Mouse (Mus musculus) heart, embryonic 16.5 days (tissue): ENCODE data around the gene Majin. TPM values are rescaled to one million over a fixed set of nuclear protein-coding genes. Genes with fewer than 3 reads are reported as not detected.

ENCODE experiments used
- ATAC-seq: fragments of 200-750 bp; cut with Nextera tagmentation; replicated peaks from 2 replicates; pipeline ENCODE4 v1.8.0; 2017; ENCODE audit warnings: moderate number of reproducible peaks; ENCODE audit not compliant: insufficient read depth, low FRiP score; ENCODE audit errors: extremely low read depth
- H3K27ac ChIP-seq: fragments of 300-500 bp; sonication (generic); 2 replicates; pipeline ENCODE4 v1.5.1; 2014; ENCODE audit warnings: mild to moderate bottlenecking, low read length, control low read depth, moderate library complexity
- H3K27me3 ChIP-seq: fragments of 300-500 bp; sonication (generic); 2 replicates; pipeline ENCODE4 v1.6.1; 2014; ENCODE audit warnings: low read length, mixed read lengths; ENCODE audit not compliant: control insufficient read depth, insufficient read depth
- H3K36me3 ChIP-seq: fragments of 300-500 bp; sonication (generic); 2 replicates; pipeline ENCODE4 v1.6.1; 2014; ENCODE audit not compliant: control insufficient read depth, insufficient read depth
- H3K4me1 ChIP-seq: fragments of 300-500 bp; sonication (generic); 2 replicates; pipeline ENCODE4 v1.6.1; 2014; ENCODE audit warnings: low read length, mixed read lengths; ENCODE audit not compliant: control insufficient read depth, insufficient read depth
- H3K4me2 ChIP-seq: fragments of 300-500 bp; sonication (generic); 2 replicates; pipeline ENCODE4 v1.6.1; 2014; ENCODE audit warnings: low read depth, mild to moderate bottlenecking, control low read depth, low read length
- H3K4me3 ChIP-seq: fragments of 300-500 bp; sonication (generic); 2 replicates; pipeline ENCODE4 v1.5.1; 2014; ENCODE audit warnings: mild to moderate bottlenecking, control low read depth, low read length
- H3K9ac ChIP-seq: fragments of 300-500 bp; sonication (generic); 2 replicates; pipeline ENCODE4 v1.6.1; 2014; ENCODE audit warnings: low read length, control low read depth
- H3K9me3 ChIP-seq: fragments of 300-500 bp; sonication (generic); replicated peaks from 2 replicates; pipeline ENCODE4 v1.6.1; 2016; ENCODE audit warnings: low read length; ENCODE audit not compliant: control insufficient read depth
- WGBS: fragments of 180-500 bp; shearing (Covaris S2); extraction: QIAGEN DNeasy Blood & Tissue Kit; methylation state at CpG from one replicate; pipeline ENCODE4 v1.1.7; 2014; 5-methylcytosine and 5-hydroxymethylcytosine counted together
- polyA plus RNA-seq: library from polyadenylated mRNA; unstranded; fragments of >200 nt; fragmentation: Nextera tagmentation; extraction: Ambion mirVana; gene quantifications from 2 replicates; pipeline ENCODE4 v1.2.1, GENCODE M21; 2015

Majin gene
- polyA plus RNA-seq, 1 experiment from 2014 or later: not detected

GRCm38 (mm10) chr19:6234337-6235083 is 50.3 kb downstream of the Majin start:
- no peak for ATAC-seq
- Histone ChIP-seq H3K27me3 (no peaks in the 10 kb centered on the region), H3K36me3 (peaks cover 14% of the 10 kb centered on the region; the same call in 1 of the 2 replicates), H3K27ac (no peak overlapping the region), H3K9me3 (no peaks in the 10 kb centered on the region), H3K4me1 (peaks cover 15% of the 10 kb centered on the region), H3K4me2 (peak overlapping the region; percentile 97), H3K4me3 (peak overlapping the region; percentile 79), H3K9ac (peak overlapping the region; percentile 86)
- WGBS: 59% methylated on average over 11 of the region's 11 CpGs

- Histone ChIP-seq H3K4me2 (peak within 1 kb of the TSS; percentile 97), H3K4me3 (peak within 1 kb of the TSS; percentile 79), H3K27ac (peak within 1 kb of the TSS; percentile 99), H3K9me3 (no peaks in the 10 kb centered on the region), H3K4me1 (peaks cover 15% of the 10 kb centered on the region), H3K9ac (peak within 1 kb of the TSS; percentile 86), H3K27me3 (no peaks in the 10 kb centered on the region), H3K36me3 (peaks cover 8% of the 10 kb centered on the region; the same call in 1 of the 2 replicates)
- 4% methylated on average over 48 of the region's 48 CpGs for WGBS
- peak; percentile 93 for ATAC-seq
These were observed 51.2 kb downstream of the Majin start, which contains the start of gene Ppp2r5b for GRCm38 (mm10) chr19:6235084-6236052. TSS of gene Ppp2r5b (minus strand) at chr19:6235872.

- Histone ChIP-seq H3K4me2 (peak overlapping the region; percentile 97), H3K4me1 (peaks cover 15% of the 10 kb centered on the region), H3K9ac (peak overlapping the region; percentile 86), H3K9me3 (no peaks in the 10 kb centered on the region), H3K4me3 (peak overlapping the region; percentile 79), H3K27ac (peak overlapping the region; percentile 99), H3K27me3 (no peaks in the 10 kb centered on the region), H3K36me3 (peaks cover 7% of the 10 kb centered on the region; the same call in 1 of the 2 replicates)
- WGBS: 0% methylated on average over 9 of the region's 9 CpGs
- ATAC-seq: peak; percentile 91
These were observed 51.9 kb downstream of the Majin start for GRCm38 (mm10) chr19:6236053-6236441.

DNA sequence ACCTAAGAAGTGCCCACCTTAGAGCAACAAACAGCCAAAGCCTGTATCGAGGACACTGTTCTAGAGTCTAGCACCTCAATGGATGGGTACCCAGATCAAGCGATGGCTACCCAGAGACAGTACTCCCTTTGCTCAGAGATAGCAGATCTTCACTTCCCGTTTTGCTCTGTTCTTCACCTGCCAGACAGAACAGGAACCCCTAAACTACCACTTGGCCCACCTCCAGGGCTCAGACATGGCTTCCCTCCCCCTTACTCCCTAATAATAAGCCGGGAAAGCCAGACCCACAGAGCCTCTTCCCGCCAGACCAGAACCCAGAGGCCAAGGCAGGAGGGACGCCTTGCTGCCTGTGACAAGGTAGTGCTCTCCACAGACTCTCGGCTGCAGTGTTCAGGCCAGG is 52.7 kb downstream of the Majin start:
- H3K36me3 ChIP-seq: peaks cover 4% of the 10 kb centered on the region; the same call in 1 of the 2 replicates
- no peak overlapping the region for H3K9ac ChIP-seq
- ATAC-seq: no peak
- WGBS: 73% methylated on average over 7 of the region's 7 CpGs
- H3K27ac ChIP-seq: no peak overlapping the region; the same call in 1 of the 2 replicates
- no peak overlapping the region for H3K4me2 ChIP-seq
- no peak overlapping the region for H3K4me3 ChIP-seq
- no peaks in the 10 kb centered on the region for H3K27me3 ChIP-seq
- peaks cover 15% of the 10 kb centered on the region for H3K4me1 ChIP-seq
- no peaks in the 10 kb centered on the region for H3K9me3 ChIP-seq

- Histone ChIP-seq H3K27me3 (no peaks in the 10 kb centered on the region), H3K27ac (no peak overlapping the region), H3K36me3 (0 out of 2 replicates have a peak, but pooled peaks cover 2% of the 10 kb centered on the region), H3K4me3 (no peak overlapping the region), H3K9me3 (no peaks in the 10 kb centered on the region), H3K4me1 (peaks cover 24% of the 10 kb centered on the region), H3K9ac (no peak overlapping the region), H3K4me2 (no peak overlapping the region)
- no peak for ATAC-seq
These were observed 54.6 kb downstream of the Majin start for GRCm38 (mm10) chr19:6238740-6239139.

- Histone ChIP-seq H3K4me1 (peaks cover 12% of the 10 kb centered on the region), H3K4me2 (no peak overlapping the region), H3K9me3 (no peaks in the 10 kb centered on the region), H3K36me3 (peaks cover 6% of the 10 kb centered on the region; the same call in 1 of the 2 replicates), H3K27me3 (no peaks in the 10 kb centered on the region), H3K9ac (no peak overlapping the region), H3K27ac (no peak overlapping the region), H3K4me3 (no peak overlapping the region)
- 21% methylated on average over 1 of the region's 1 CpGs for WGBS
- no peak for ATAC-seq
These were observed 55.9 kb downstream of the Majin start for GRCm38 (mm10) chr19:6240136-6240535.

GRCm38 (mm10) chr19:6240725-6241124 is 56.5 kb downstream of the Majin start:
- H3K27ac ChIP-seq: peak overlapping the region; percentile 52; the same call in 1 of the 2 replicates
- 34% methylated on average over 5 of the region's 5 CpGs for WGBS
- peaks cover 10% of the 10 kb centered on the region for H3K36me3 ChIP-seq
- H3K27me3 ChIP-seq: no peaks in the 10 kb centered on the region
- ATAC-seq: no peak
- no peak overlapping the region; the same call in 1 of the 2 replicates for H3K9ac ChIP-seq
- no peaks in the 10 kb centered on the region for H3K9me3 ChIP-seq
- peak overlapping the region; percentile 20 for H3K4me3 ChIP-seq
- peak overlapping the region; percentile 53 for H3K4me2 ChIP-seq
- H3K4me1 ChIP-seq: peaks cover 12% of the 10 kb centered on the region

- Histone ChIP-seq H3K9ac (peak within 1 kb of the TSS; percentile 96), H3K4me1 (peaks cover 9% of the 10 kb centered on the region), H3K27ac (peak within 1 kb of the TSS; percentile 80), H3K4me2 (peak within 1 kb of the TSS; percentile 84), H3K36me3 (peaks cover 16% of the 10 kb centered on the region), H3K4me3 (peak within 1 kb of the TSS; percentile 90), H3K9me3 (no peaks in the 10 kb centered on the region), H3K27me3 (no peaks in the 10 kb centered on the region)
- under 1% methylated on average over 55 of the region's 55 CpGs for WGBS
- ATAC-seq: peak; percentile 94
These were observed 57.3 kb downstream of the Majin start, which contains the start of gene Atg2a for GRCm38 (mm10) chr19:6241274-6242107. TSS of gene Atg2a (plus strand) at chr19:6241668.
